In the genomic region with DNA sequence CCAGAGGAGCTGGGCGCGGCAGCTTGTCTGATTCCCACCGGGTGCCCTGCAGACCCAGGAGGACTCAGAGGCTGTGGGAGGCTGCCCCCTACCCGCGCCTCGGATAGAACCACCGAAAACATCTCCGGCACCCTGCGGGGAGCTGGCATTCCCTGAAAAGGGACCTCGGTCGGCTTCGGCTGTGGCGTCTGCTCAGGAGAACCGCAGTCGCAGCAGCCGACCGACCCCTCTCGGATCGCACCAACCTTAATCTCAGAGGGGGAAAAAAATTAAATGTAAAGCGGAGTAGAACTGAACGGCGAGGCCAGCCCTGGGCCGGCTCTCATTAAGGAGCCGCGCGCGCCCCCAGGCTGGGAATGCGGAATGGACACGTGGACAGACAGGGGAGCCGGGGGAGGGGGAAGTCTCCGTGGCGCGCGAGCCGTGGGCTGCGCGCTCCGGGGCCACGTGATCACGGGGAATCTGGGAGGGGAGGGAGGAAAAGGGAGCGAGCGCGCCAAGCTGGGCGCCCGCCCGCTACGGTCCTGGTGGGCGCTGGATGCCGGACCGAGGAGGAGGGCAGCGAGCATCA, we compare ENCODE assay signal across 9 mouse cellular contexts. TPM values are rescaled to one million over a fixed set of nuclear protein-coding genes. Genes with fewer than 3 reads are reported as not detected.
DNase-seq lines count a peak whose midpoint lies in the region; ATAC-seq and TF ChIP-seq lines count a peak whose summit lies in the region.
"Had no signal": no experiment of that assay in that cellular context is flagged by ENCODE, and none has a peak within 500 bp of the region (broad histone marks: within the 10 kb centered on the region; RNA-seq: fewer than 3 reads in every experiment).

No protein-coding gene starts in this region.

- H3K9me3 ChIP-seq in intestine, postnatal 0 days (ENCODE audit: control insufficient read depth), result no peaks in the 10 kb centered on the region
- H3K9me3 ChIP-seq in limb, embryonic 14.5 days (ENCODE audit: control insufficient read depth, low read length), result no peaks in the 10 kb centered on the region

- no peak overlapping the region for H3K27ac ChIP-seq in intestine, postnatal 0 days (ENCODE audit: low read depth, low read length)
- no peak overlapping the region for H3K27ac ChIP-seq in limb, embryonic 14.5 days (replicated peaks; ENCODE audit: low read depth, low read length)

- WGBS in intestine, postnatal 0 days, result under 1% methylated on average over 47 of the region's 51 CpGs
- 2% methylated on average over 51 of the region's 51 CpGs for WGBS in limb, embryonic 14.5 days

- H3K4me2 ChIP-seq in intestine, postnatal 0 days (replicated peaks; ENCODE audit: low read depth), result peak overlapping the region; percentile 65
- peak overlapping the region; percentile 90 for H3K4me2 ChIP-seq in limb, embryonic 14.5 days (replicated peaks; ENCODE audit: low read depth, low read length, severe bottlenecking)

- no peak for TF ChIP-seq CTCF in intestine, postnatal 0 days (IDR thresholded peaks at IDR 0.05; ENCODE audit: low read depth)

- H3K9ac ChIP-seq in intestine, postnatal 0 days (ENCODE audit: low read depth, low read length), result no peak overlapping the region
- peak overlapping the region; percentile 34; the same call in 1 of the 2 replicates for H3K9ac ChIP-seq in limb, embryonic 14.5 days (ENCODE audit: low read depth, low read length, severe bottlenecking)

- peaks cover 71% of the 10 kb centered on the region for H3K27me3 ChIP-seq in intestine, postnatal 0 days (replicated peaks; ENCODE audit: control insufficient read depth, insufficient read depth, low read length)
- peaks cover 77% of the 10 kb centered on the region for H3K27me3 ChIP-seq in limb, embryonic 14.5 days (ENCODE audit: control insufficient read depth, insufficient read depth, low read length)

- DNase-seq in heart, adult 11 months, result peak; percentile 93
- no peak for DNase-seq in heart, postnatal 36 days
- DNase-seq in cerebellum, adult 8-10 months, result peak; percentile 60
- peak; percentile 44 for DNase-seq in forelimb bud, embryonic 11.5 days (ENCODE audit: low read depth, low spot score)
- peak; percentile 65 for DNase-seq in limb, embryonic 14.5 days (ENCODE audit: low spot score)
- peak; percentile 55 for DNase-seq in retina, postnatal 7 days (ENCODE audit: low read depth, low spot score)
- DNase-seq in spleen, adult 18-20 months, result no peak

- no peak for TF ChIP-seq POLR2A in limb, embryonic 14.5 days (IDR thresholded peaks at IDR 0.05; ENCODE audit: borderline replicate concordance, extremely low read depth, insufficient read depth, insufficient read length)

- intact Hi-C loops in heart, postnatal 36 days (cut with DNase I), result no loop called here

- H3K36me3 ChIP-seq in intestine, postnatal 0 days (ENCODE audit: control insufficient read depth, insufficient read depth), result no peaks in the 10 kb centered on the region
- H3K36me3 ChIP-seq in limb, embryonic 14.5 days (ENCODE audit: control insufficient read depth, insufficient read depth, low read length), result no peaks in the 10 kb centered on the region

- H3K4me1 ChIP-seq in intestine, postnatal 0 days (replicated peaks; ENCODE audit: control insufficient read depth, insufficient read depth, low read length), result no peaks in the 10 kb centered on the region
- peaks cover 17% of the 10 kb centered on the region for H3K4me1 ChIP-seq in limb, embryonic 14.5 days (ENCODE audit: control insufficient read depth, insufficient read depth, low read length)

- no peak for ATAC-seq in intestine, postnatal 0 days
- ATAC-seq in limb, embryonic 14.5 days (ENCODE audit: low FRiP score, low read depth), result peak; percentile 66

- peak overlapping the region; percentile 40 for H3K4me3 ChIP-seq in intestine, postnatal 0 days (ENCODE audit: low read depth, low read length)
- peak overlapping the region; percentile 58 for H3K4me3 ChIP-seq in limb, embryonic 14.5 days (replicated peaks; ENCODE audit: low read length)

RNA-seq across cellular contexts. Expression of a gene that starts 1.6 kb away (rescaled TPM):
- under 1 TPM in 1 of 2 experiments, not detected in 1; 0.14 TPM for total RNA-seq in heart, postnatal 36 days (2021)
- polyA plus RNA-seq in intestine, postnatal 0 days (2015; fragmentation: Nextera tagmentation; extraction: Ambion mirVana), result 0.34 TPM in 2 replicates
- 3.5 and 3.7 TPM in 2 replicates for polyA plus RNA-seq in limb, embryonic 14.5 days (2012; rRNA removed)
- polyA plus RNA-seq in limb, embryonic 14.5 days (2014; fragmentation: Nextera tagmentation; extraction: Ambion mirVana), result 1.0 and 1.2 TPM in 2 replicates
- polyA plus RNA-seq: C2C12 had no signal

Comparison
In these comparisons a context has a peak if more than half of its experiments do, and no peak if none do; other contexts are left out.
1. DNase-seq: peak in heart, adult 11 months (single experiment), cerebellum, adult 8-10 months (single experiment), forelimb bud, embryonic 11.5 days (single experiment), limb, embryonic 14.5 days (single experiment) and retina, postnatal 7 days (single experiment); none in heart, postnatal 36 days (0 of 2) and spleen, adult 18-20 months (0 of 2).